Mouse (Mus musculus): ENCODE results near the gene Auts2.

GRCm38 (mm10) chr5:132039584-132039983 is 503.6 kb downstream of the Auts2 start:
- TF ChIP-seq CTCF (conservative IDR thresholded peaks at IDR 0.05 in 1 of 2, IDR thresholded peaks at IDR 0.05 in 1 of 2; ENCODE audit: low read depth in 2 of 2, low read length in 2 of 2) (no peak), USF1 (IDR thresholded peaks at IDR 0.05; ENCODE audit: low read depth, low read length) (no peak), MAZ (IDR thresholded peaks at IDR 0.05; ENCODE audit: low read depth, low read length) (no peak), MAFK (IDR thresholded peaks at IDR 0.05; ENCODE audit: insufficient replicate concordance, low read length) (no peak), BHLHE40 (IDR thresholded peaks at IDR 0.05; ENCODE audit: low read depth, low read length) (no peak), SIN3A (IDR thresholded peaks at IDR 0.05; ENCODE audit: low read length) (no peak), E2F4 (IDR thresholded peaks at IDR 0.05; ENCODE audit: insufficient replicate concordance, low read depth, low read length) (no peak), KAT2A (IDR thresholded peaks at IDR 0.05; ENCODE audit: insufficient replicate concordance, low read length) (no peak), TBP (conservative IDR thresholded peaks at IDR 0.05; ENCODE audit: low read depth, low read length) (no peak)

Data from CH12.LX (cell line).